12 mouse cellular contexts compared by ENCODE assay signal in genomic region chr9:116223368-116223767, GRCm38 (mm10). TPM values are rescaled to one million over a fixed set of nuclear protein-coding genes. Genes with fewer than 3 reads are reported as not detected.
DNase-seq lines count a peak whose midpoint lies in the region; ATAC-seq lines count a peak whose summit lies in the region.
"Had no signal": no experiment of that assay in that cellular context is flagged by ENCODE, and none has a peak within 500 bp of the region (broad histone marks: within the 10 kb centered on the region; RNA-seq: fewer than 3 reads in every experiment).

No protein-coding gene starts in this region.

- no peaks in the 10 kb centered on the region for H3K9me3 ChIP-seq in embryonic facial prominence, embryonic 14.5 days (ENCODE audit: control insufficient read depth, low read length)
- H3K9me3 ChIP-seq in embryonic facial prominence, embryonic 10.5 days = no peaks in the 10 kb centered on the region

- no peak overlapping the region for H3K4me2 ChIP-seq in embryonic facial prominence, embryonic 14.5 days (ENCODE audit: low read depth, low read length)

- no peak for ATAC-seq in embryonic facial prominence, embryonic 14.5 days (ENCODE audit: low read depth)

- no peaks in the 10 kb centered on the region for H3K27me3 ChIP-seq in embryonic facial prominence, embryonic 14.5 days (replicated peaks; ENCODE audit: control insufficient read depth, insufficient read depth, low read length)
- no peaks in the 10 kb centered on the region for H3K27me3 ChIP-seq in embryonic facial prominence, embryonic 10.5 days (replicated peaks; ENCODE audit: low read depth, poor library complexity, severe bottlenecking)

- H3K36me3 ChIP-seq in embryonic facial prominence, embryonic 14.5 days (ENCODE audit: control insufficient read depth, insufficient read depth, low read length) = no peaks in the 10 kb centered on the region
- H3K36me3 ChIP-seq in embryonic facial prominence, embryonic 10.5 days (replicated peaks) = no peaks in the 10 kb centered on the region

- no peak overlapping the region for H3K4me3 ChIP-seq in embryonic facial prominence, embryonic 14.5 days (ENCODE audit: low read depth, low read length)
- H3K4me3 ChIP-seq in embryonic facial prominence, embryonic 10.5 days = no peak overlapping the region

- DNase-seq in embryonic facial prominence, embryonic 14.5 days (ENCODE audit: low spot score) = peak; percentile 60
- DNase-seq in embryonic facial prominence, embryonic 10.5 days (ENCODE audit: low spot score) = no peak
- peak; percentile 9 for DNase-seq in 416B (ENCODE audit: low read depth)
- peak; percentile 39 for DNase-seq in fat pad, adult 2 months (ENCODE audit: extremely low read depth, low read depth, low spot score)
- peak; percentile 67 for DNase-seq in lung, postnatal 10 days
- no peak for DNase-seq in cerebellum, adult 11-12 months
- DNase-seq in retina, postnatal 1 day = no peak
- DNase-seq in Muller cell, postnatal 12 days (ENCODE audit: inconsistent ontology term) = no peak
- DNase-seq: cerebellum, postnatal 25 days; heart, postnatal 10 days; kidney, adult 18-20 months; layer of hippocampus, adult 9-11 months had no signal

- H3K27ac ChIP-seq in embryonic facial prominence, embryonic 14.5 days (replicated peaks; ENCODE audit: low read depth, low read length) = no peak overlapping the region
- H3K27ac ChIP-seq in embryonic facial prominence, embryonic 10.5 days (replicated peaks) = no peak overlapping the region

- WGBS in embryonic facial prominence, embryonic 14.5 days = 58% methylated on average over 6 of the region's 6 CpGs
- 80% methylated on average over 6 of the region's 6 CpGs for WGBS in embryonic facial prominence, embryonic 10.5 days

- peaks cover 17% of the 10 kb centered on the region for H3K4me1 ChIP-seq in embryonic facial prominence, embryonic 14.5 days (ENCODE audit: control insufficient read depth, insufficient read depth, low read length)
- peaks cover 21% of the 10 kb centered on the region for H3K4me1 ChIP-seq in embryonic facial prominence, embryonic 10.5 days

- no peak overlapping the region for H3K9ac ChIP-seq in embryonic facial prominence, embryonic 14.5 days (ENCODE audit: low read depth, low read length)

RNA-seq across cellular contexts. Expression of gene Tgfbr2, which starts 48.2 kb away (rescaled TPM):
- 49.7 and 53.0 TPM in 2 replicates for polyA plus RNA-seq in embryonic facial prominence, embryonic 14.5 days (2014; fragmentation: Nextera tagmentation; extraction: Ambion mirVana)
- polyA plus RNA-seq in embryonic facial prominence, embryonic 10.5 days (2016; fragmentation: Nextera tagmentation; extraction: Ambion mirVana) = 8.6 and 9.2 TPM in 2 replicates

Comparison
In these comparisons a context has a peak if more than half of its experiments do, and no peak if none do; other contexts are left out.
1. DNase-seq: peak in embryonic facial prominence, embryonic 14.5 days (single experiment), 416B (single experiment), fat pad, adult 2 months (single experiment) and lung, postnatal 10 days (single experiment); none in embryonic facial prominence, embryonic 10.5 days (single experiment), cerebellum, adult 11-12 months (single experiment), retina, postnatal 1 day (single experiment) and Muller cell, postnatal 12 days (single experiment).